29 mouse cellular contexts compared by ENCODE assay signal in genomic region chr5:77100691-77101090, GRCm38 (mm10). TPM values are rescaled to one million over a fixed set of nuclear protein-coding genes. Genes with fewer than 3 reads are reported as not detected.
DNase-seq lines count a peak whose midpoint lies in the region; ATAC-seq and TF ChIP-seq lines count a peak whose summit lies in the region.
"Had no signal": no experiment of that assay in that cellular context is flagged by ENCODE, and none has a peak within 500 bp of the region (broad histone marks: within the 10 kb centered on the region; RNA-seq: fewer than 3 reads in every experiment).

No protein-coding gene starts in this region.

- 0 out of 2 replicates have a peak, but pooled peaks cover 4% of the 10 kb centered on the region for H3K36me3 ChIP-seq in heart, embryonic 12.5 days
- H3K36me3 ChIP-seq in intestine, postnatal 0 days (ENCODE audit: control insufficient read depth, insufficient read depth) = no peaks in the 10 kb centered on the region
- H3K36me3 ChIP-seq in intestine, embryonic 16.5 days (ENCODE audit: control insufficient read depth, insufficient read depth, low read length) = no peaks in the 10 kb centered on the region
- H3K36me3 ChIP-seq in limb, embryonic 10.5 days = no peaks in the 10 kb centered on the region
- H3K36me3 ChIP-seq in splenic B cell, adult 2 months (ENCODE audit: control insufficient read depth, insufficient read depth, low read length, poor library complexity, severe bottlenecking) = no peaks in the 10 kb centered on the region
- no peaks in the 10 kb centered on the region for H3K36me3 ChIP-seq in forebrain, embryonic 12.5 days (replicated peaks)
- H3K36me3 ChIP-seq: embryonic facial prominence, embryonic 10.5 days; embryonic facial prominence, embryonic 13.5 days; hindbrain, embryonic 10.5 days; hindbrain, embryonic 13.5 days; intestine, embryonic 15.5 days had no signal

- no peak overlapping the region for H3K4me3 ChIP-seq in heart, embryonic 12.5 days
- no peak overlapping the region for H3K4me3 ChIP-seq in intestine, postnatal 0 days (ENCODE audit: low read depth, low read length)
- H3K4me3 ChIP-seq in intestine, embryonic 16.5 days (ENCODE audit: low read length) = no peak overlapping the region
- H3K4me3 ChIP-seq in limb, embryonic 10.5 days = no peak overlapping the region
- H3K4me3 ChIP-seq in forebrain, embryonic 12.5 days (replicated peaks) = no peak overlapping the region
- H3K4me3 ChIP-seq: embryonic facial prominence, embryonic 10.5 days; embryonic facial prominence, embryonic 13.5 days; erythroblast, embryonic 14.5 days; forebrain, embryonic 13.5 days; heart, embryonic 13.5 days; hindbrain, embryonic 10.5 days; hindbrain, embryonic 13.5 days; intestine, embryonic 15.5 days had no signal

- DNase-seq in heart, postnatal 25 days (ENCODE audit: low spot score) = no peak
- DNase-seq in limb, embryonic 10.5 days (ENCODE audit: low spot score) = no peak
- DNase-seq in splenic B cell, adult 2 months (ENCODE audit: low read depth, low spot score) = peak; percentile 33
- DNase-seq: adrenal gland, adult 2 months; adrenal gland, postnatal 14 days; cerebellum, adult 11-12 months; cerebellum, adult 8-10 months; cerebellum, postnatal 10 days; cerebellum, postnatal 36 days; embryo, embryonic 11 days; forebrain, postnatal 0 days; gastrocnemius, postnatal 10 days; gastrocnemius, postnatal 36 days; heart, postnatal 36 days; kidney, adult 2 months had no signal

- no peak overlapping the region for H3K4me2 ChIP-seq in heart, embryonic 12.5 days
- no peak overlapping the region for H3K4me2 ChIP-seq in intestine, postnatal 0 days (replicated peaks; ENCODE audit: low read depth)
- no peak overlapping the region for H3K4me2 ChIP-seq in intestine, embryonic 16.5 days (ENCODE audit: low read depth, low read length)
- H3K4me2 ChIP-seq in forebrain, embryonic 12.5 days = no peak overlapping the region
- H3K4me2 ChIP-seq: embryonic facial prominence, embryonic 13.5 days; forebrain, embryonic 13.5 days; hindbrain, embryonic 13.5 days; intestine, embryonic 15.5 days had no signal

- no peaks in the 10 kb centered on the region for H3K27me3 ChIP-seq in heart, embryonic 12.5 days (replicated peaks)
- no peaks in the 10 kb centered on the region for H3K27me3 ChIP-seq in intestine, postnatal 0 days (replicated peaks; ENCODE audit: control insufficient read depth, insufficient read depth, low read length)
- no peaks in the 10 kb centered on the region for H3K27me3 ChIP-seq in intestine, embryonic 16.5 days (replicated peaks; ENCODE audit: control insufficient read depth, insufficient read depth, low read length)
- H3K27me3 ChIP-seq in limb, embryonic 10.5 days (ENCODE audit: low read depth, poor library complexity, severe bottlenecking) = peaks cover 6% of the 10 kb centered on the region; the same call in 1 of the 2 replicates
- H3K27me3 ChIP-seq in splenic B cell, adult 2 months (ENCODE audit: control insufficient read depth, insufficient read depth, low read length, poor library complexity, severe bottlenecking) = no peaks in the 10 kb centered on the region
- peaks cover 75% of the 10 kb centered on the region for H3K27me3 ChIP-seq in forebrain, embryonic 12.5 days
- H3K27me3 ChIP-seq: intestine, embryonic 15.5 days had no signal

- no peak overlapping the region for H3K9ac ChIP-seq in heart, embryonic 12.5 days
- no peak overlapping the region for H3K9ac ChIP-seq in intestine, postnatal 0 days (ENCODE audit: low read depth, low read length)
- H3K9ac ChIP-seq in intestine, embryonic 16.5 days (ENCODE audit: low read depth, low read length) = no peak overlapping the region
- H3K9ac ChIP-seq in forebrain, embryonic 12.5 days = no peak overlapping the region
- H3K9ac ChIP-seq: embryonic facial prominence, embryonic 13.5 days; forebrain, embryonic 13.5 days; forebrain, postnatal 0 days; heart, embryonic 13.5 days; hindbrain, embryonic 13.5 days; intestine, embryonic 15.5 days had no signal

- no peak for TF ChIP-seq CTCF in intestine, postnatal 0 days (IDR thresholded peaks at IDR 0.05; ENCODE audit: low read depth)

- peaks cover 73% of the 10 kb centered on the region for H3K4me1 ChIP-seq in heart, embryonic 12.5 days (replicated peaks)
- H3K4me1 ChIP-seq in intestine, postnatal 0 days (replicated peaks; ENCODE audit: control insufficient read depth, insufficient read depth, low read length) = peaks cover 3% of the 10 kb centered on the region; the same call in 1 of the 2 replicates
- H3K4me1 ChIP-seq in intestine, embryonic 16.5 days (ENCODE audit: control insufficient read depth, insufficient read depth, low read length) = peaks cover 10% of the 10 kb centered on the region; the same call in 1 of the 2 replicates
- peaks cover 42% of the 10 kb centered on the region for H3K4me1 ChIP-seq in limb, embryonic 10.5 days
- H3K4me1 ChIP-seq in forebrain, embryonic 12.5 days = peaks cover 19% of the 10 kb centered on the region
- H3K4me1 ChIP-seq: embryonic facial prominence, embryonic 13.5 days; intestine, embryonic 15.5 days had no signal

- H3K9me3 ChIP-seq in heart, embryonic 12.5 days (replicated peaks) = no peaks in the 10 kb centered on the region
- no peaks in the 10 kb centered on the region for H3K9me3 ChIP-seq in intestine, postnatal 0 days (ENCODE audit: control insufficient read depth)
- H3K9me3 ChIP-seq in intestine, embryonic 16.5 days (ENCODE audit: control insufficient read depth, low read length) = no peaks in the 10 kb centered on the region
- H3K9me3 ChIP-seq in limb, embryonic 10.5 days (replicated peaks) = no peaks in the 10 kb centered on the region
- no peaks in the 10 kb centered on the region for H3K9me3 ChIP-seq in forebrain, embryonic 12.5 days
- H3K9me3 ChIP-seq: embryonic facial prominence, embryonic 10.5 days; embryonic facial prominence, embryonic 13.5 days; forebrain, embryonic 13.5 days; heart, embryonic 13.5 days; hindbrain, embryonic 10.5 days; hindbrain, embryonic 13.5 days; intestine, embryonic 15.5 days had no signal

- intact Hi-C loops in heart, postnatal 25 days (cut with DNase I) = no loop called here

- no peak for ATAC-seq in heart, embryonic 12.5 days (ENCODE audit: insufficient number of reproducible peaks, low FRiP score)
- peak; percentile 30; the same call in 1 of the 2 replicates for ATAC-seq in intestine, postnatal 0 days
- ATAC-seq in intestine, embryonic 16.5 days = no peak
- ATAC-seq in forebrain, embryonic 12.5 days (ENCODE audit: low FRiP score) = no peak
- ATAC-seq: CD4-positive, CD25-positive, alpha-beta regulatory T cell, adult 4 months; forebrain, embryonic 13.5 days; forebrain, postnatal 0 days; hindbrain, embryonic 16.5 days; intestine, embryonic 15.5 days had no signal

- H3K27ac ChIP-seq in heart, embryonic 12.5 days (ENCODE audit: poor library complexity, severe bottlenecking) = 0 out of 2 replicates have a peak overlapping the region, but pooled peaks have one; percentile 44
- H3K27ac ChIP-seq in intestine, postnatal 0 days (ENCODE audit: low read depth, low read length) = no peak overlapping the region
- no peak overlapping the region for H3K27ac ChIP-seq in intestine, embryonic 16.5 days (ENCODE audit: low read length)
- H3K27ac ChIP-seq in limb, embryonic 10.5 days = 0 out of 2 replicates have a peak overlapping the region, but pooled peaks have one; percentile 53
- no peak overlapping the region for H3K27ac ChIP-seq in forebrain, embryonic 12.5 days
- H3K27ac ChIP-seq: embryonic facial prominence, embryonic 10.5 days; embryonic facial prominence, embryonic 13.5 days; forebrain, embryonic 13.5 days; hindbrain, embryonic 10.5 days; hindbrain, embryonic 13.5 days; intestine, embryonic 15.5 days had no signal

- 82% methylated on average over 6 of the region's 6 CpGs for WGBS in heart, embryonic 12.5 days
- WGBS in intestine, postnatal 0 days = 79% methylated on average over 6 of the region's 6 CpGs
- whole genome bisulfite sequencing in intestine, embryonic 16.5 days = 85% methylated on average over 6 of the region's 6 CpGs
- 82% methylated on average over 6 of the region's 6 CpGs for WGBS in limb, embryonic 10.5 days
- 88% methylated on average over 6 of the region's 6 CpGs for WGBS in forebrain, embryonic 12.5 days

RNA-seq across cellular contexts. Expression of gene Hopx, which starts 14.2 kb away (rescaled TPM):
- 14.4 and 14.6 TPM in 2 replicates for polyA plus RNA-seq in heart, embryonic 12.5 days (2016; fragmentation: Nextera tagmentation; extraction: Ambion mirVana)
- 100 to 1,000 TPM; 402 to 442 TPM for total RNA-seq in heart, postnatal 25 days (2021)
- 10.5 and 12.0 TPM in 2 replicates for polyA plus RNA-seq in intestine, postnatal 0 days (2015; fragmentation: Nextera tagmentation; extraction: Ambion mirVana)
- polyA plus RNA-seq in intestine, embryonic 16.5 days (2015; fragmentation: Nextera tagmentation; extraction: Ambion mirVana) = 2.8 and 4.4 TPM in 2 replicates
- not detected in 2 replicates for polyA plus RNA-seq in limb, embryonic 10.5 days (2016; fragmentation: Nextera tagmentation; extraction: Ambion mirVana)
- polyA plus RNA-seq in forebrain, embryonic 12.5 days (2016; fragmentation: Nextera tagmentation; extraction: Ambion mirVana) = 1.0 and 1.1 TPM in 2 replicates

Comparison
In these comparisons a context has a peak if more than half of its experiments do, and no peak if none do; other contexts are left out.
1. H3K27ac ChIP-seq: peak in heart, embryonic 12.5 days (single experiment) and limb, embryonic 10.5 days (single experiment); none in intestine, postnatal 0 days (single experiment), intestine, embryonic 16.5 days (single experiment) and forebrain, embryonic 12.5 days (single experiment).